Mouse (Mus musculus) neural tube, embryonic 11.5 days (tissue): ENCODE measurements around the gene Nptxr. TPM values are rescaled to one million over a fixed set of nuclear protein-coding genes. Genes with fewer than 3 reads are reported as not detected.

Experiments
- ATAC-seq: fragments of 200-750 bp; cut with Nextera tagmentation; 2 replicates; pipeline ENCODE4 v1.8.0; 2017; ENCODE audit warnings: moderate number of reproducible peaks, mild to moderate bottlenecking, moderate TSS enrichment, moderate library complexity; ENCODE audit not compliant: insufficient read depth, low FRiP score, low TSS enrichment
- DNase-seq: peaks from one replicate; pipeline ENCODE4 v3.0.0-alpha.2; 2015; ENCODE audit warnings: low spot score
- H3K27ac ChIP-seq: fragments of 300-500 bp; sonication (generic); 2 replicates; pipeline ENCODE4 v1.5.1; 2014; ENCODE audit warnings: low read depth, mild to moderate bottlenecking, low read length
- H3K27me3 ChIP-seq: fragments of 300-500 bp; sonication (generic); 2 replicates; pipeline ENCODE4 v1.6.1; 2014; ENCODE audit warnings: mild to moderate bottlenecking, low read length, mixed read lengths; ENCODE audit not compliant: control insufficient read depth, insufficient read depth
- H3K36me3 ChIP-seq: fragments of 300-500 bp; sonication (generic); 2 replicates; pipeline ENCODE4 v1.6.1; 2014; ENCODE audit warnings: mild to moderate bottlenecking, low read length, moderate library complexity, mixed read lengths; ENCODE audit not compliant: control insufficient read depth, insufficient read depth
- H3K4me1 ChIP-seq: fragments of 300-500 bp; sonication (generic); 2 replicates; pipeline ENCODE4 v1.6.1; 2014; ENCODE audit warnings: low read length, mixed read lengths; ENCODE audit not compliant: control insufficient read depth, insufficient read depth
- H3K4me2 ChIP-seq: fragments of 300-500 bp; sonication (generic); 2 replicates; pipeline ENCODE4 v1.6.1; 2014; ENCODE audit warnings: low read depth, mild to moderate bottlenecking, moderate library complexity
- H3K4me3 ChIP-seq: fragments of 300-500 bp; sonication (generic); 2 replicates; pipeline ENCODE4 v1.5.1; 2014; ENCODE audit warnings: low read depth, low read length
- H3K9ac ChIP-seq: fragments of 300-500 bp; sonication (generic); 2 replicates; pipeline ENCODE4 v1.6.1; 2014; ENCODE audit warnings: mild to moderate bottlenecking, low read length
- H3K9me3 ChIP-seq: fragments of 300-500 bp; sonication (generic); 2 replicates; pipeline ENCODE4 v1.6.1; 2016; ENCODE audit warnings: low read length; ENCODE audit not compliant: control insufficient read depth
- WGBS: fragments of 180-500 bp; shearing (Covaris S2); extraction: QIAGEN DNeasy Blood & Tissue Kit; methylation state at CpG from one replicate; pipeline ENCODE4 v1.1.7; 2014; 5-methylcytosine and 5-hydroxymethylcytosine counted together
- polyA plus RNA-seq: library from polyadenylated mRNA; unstranded; fragments of >200 nt; fragmentation: Nextera tagmentation; extraction: Ambion mirVana; gene quantifications from 2 replicates; pipeline ENCODE4 v1.2.1, GENCODE M21; 2014

Nptxr gene
- polyA plus RNA-seq = 1.5 and 2.0 TPM in 2 replicates

DNA sequence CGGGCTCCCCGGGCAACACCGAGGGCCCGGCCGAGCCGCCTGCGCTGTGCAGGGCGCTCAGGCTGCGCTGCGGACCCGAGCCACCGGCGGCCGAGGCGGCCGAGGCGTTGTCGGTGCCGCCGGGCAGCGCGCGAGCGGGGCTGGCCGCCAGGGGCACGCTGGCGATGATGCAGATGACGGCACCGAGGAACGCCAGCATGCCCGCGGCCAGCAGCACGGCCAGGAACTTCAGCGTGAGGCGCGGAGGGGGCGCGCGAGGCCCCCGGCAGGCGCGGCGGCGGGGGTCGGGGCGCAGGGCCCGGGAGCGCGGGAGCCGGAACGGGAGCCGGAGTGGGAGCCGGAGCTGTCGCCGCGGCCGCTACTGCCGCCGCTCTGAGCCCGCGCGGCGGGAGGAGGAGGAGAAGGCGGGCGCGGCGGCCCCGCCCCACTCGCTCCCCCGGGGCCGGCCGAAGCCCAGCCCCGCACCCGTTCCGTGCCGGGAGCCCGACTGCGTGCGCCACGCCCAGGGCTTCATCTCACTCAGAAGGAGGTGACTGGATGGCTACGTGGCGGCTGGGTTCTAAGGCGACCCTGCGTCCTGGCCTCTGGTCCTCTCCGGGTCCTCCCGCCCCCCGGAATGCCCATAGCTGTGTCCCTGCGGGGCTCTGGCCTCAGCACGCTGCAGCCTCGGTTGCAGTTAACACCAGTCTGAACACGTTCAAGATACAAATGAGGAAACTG is at the start of gene Nptxr:
Gene Nptxr (minus strand): TSS at position 415 of the 720 bp plus-strand sequence.
- under 1% methylated on average over 62 of the region's 91 CpGs for WGBS
- H3K4me2 ChIP-seq = peak within 1 kb of the TSS; percentile 59
- H3K4me3 ChIP-seq = peak within 1 kb of the TSS; percentile 53
- peak; percentile 70 for DNase-seq
- no peaks in the 10 kb centered on the region for H3K4me1 ChIP-seq
- ATAC-seq = peak; percentile 55
- H3K27me3 ChIP-seq = peaks cover 48% of the 10 kb centered on the region
- no peaks in the 10 kb centered on the region for H3K36me3 ChIP-seq
- H3K9me3 ChIP-seq = no peaks in the 10 kb centered on the region
- H3K27ac ChIP-seq = 0 out of 2 replicates have a peak within 1 kb of the TSS, but pooled peaks have one; percentile 14
- H3K9ac ChIP-seq = peak within 1 kb of the TSS; percentile 62

DNA sequence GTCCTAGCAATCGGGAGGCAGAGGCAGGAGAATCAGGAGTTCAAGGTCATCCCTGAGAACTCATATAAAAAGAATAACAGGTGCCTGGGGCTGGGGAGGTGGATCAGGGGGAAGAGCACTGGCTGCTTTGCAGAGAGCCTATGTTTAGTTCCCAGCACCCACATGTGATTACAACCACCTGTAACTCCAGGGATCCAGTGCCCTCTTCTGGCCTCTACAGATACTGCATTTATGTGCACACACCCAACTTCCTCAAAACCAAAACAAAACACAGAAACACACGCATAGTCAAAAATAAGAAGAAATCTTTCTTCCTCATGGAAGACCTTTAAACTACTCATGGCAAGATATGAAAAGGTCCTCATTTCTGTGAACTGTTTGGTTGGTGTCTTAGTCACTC is 45.6 kb upstream of the Nptxr start:
- H3K27me3 ChIP-seq = no peaks in the 10 kb centered on the region; the same call in 1 of the 2 replicates
- H3K4me2 ChIP-seq = no peak overlapping the region
- H3K9ac ChIP-seq = no peak overlapping the region
- H3K36me3 ChIP-seq = no peaks in the 10 kb centered on the region
- H3K27ac ChIP-seq = no peak overlapping the region
- no peaks in the 10 kb centered on the region for H3K9me3 ChIP-seq
- WGBS = 86% methylated on average over 2 of the region's 2 CpGs
- H3K4me3 ChIP-seq = no peak overlapping the region
- peaks cover 7% of the 10 kb centered on the region; the same call in 1 of the 2 replicates for H3K4me1 ChIP-seq
- ATAC-seq (no peak), DNase-seq (no peak)

DNA sequence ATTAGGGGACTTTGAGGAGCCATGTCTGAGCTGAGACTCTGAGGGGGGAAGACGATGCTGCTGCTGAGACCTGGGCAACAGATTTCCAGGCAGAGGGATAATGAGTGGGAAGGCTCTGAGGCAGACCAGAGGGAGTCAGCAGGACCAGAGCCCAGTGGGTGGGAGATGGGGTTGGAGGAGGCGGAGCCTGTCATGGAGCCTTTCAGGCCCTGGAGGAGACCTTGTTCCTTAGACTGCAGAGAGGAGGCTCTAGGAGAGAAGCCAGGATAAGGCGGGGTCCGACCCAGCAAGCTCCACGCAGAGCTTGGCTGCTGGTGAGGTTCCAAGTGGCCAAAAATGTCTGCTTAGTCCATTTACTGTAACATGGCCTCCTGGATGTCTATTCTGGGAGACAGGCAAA is 42.5 kb upstream of the Nptxr start:
- H3K27me3 ChIP-seq = no peaks in the 10 kb centered on the region; the same call in 1 of the 2 replicates
- H3K27ac ChIP-seq = no peak overlapping the region
- H3K9ac ChIP-seq = no peak overlapping the region
- peaks cover 7% of the 10 kb centered on the region; the same call in 1 of the 2 replicates for H3K4me1 ChIP-seq
- no peak for ATAC-seq
- H3K36me3 ChIP-seq = no peaks in the 10 kb centered on the region
- H3K9me3 ChIP-seq = no peaks in the 10 kb centered on the region
- H3K4me3 ChIP-seq = no peak overlapping the region
- DNase-seq = no peak
- 28% methylated on average over 5 of the region's 5 CpGs for WGBS
- H3K4me2 ChIP-seq = no peak overlapping the region

DNA sequence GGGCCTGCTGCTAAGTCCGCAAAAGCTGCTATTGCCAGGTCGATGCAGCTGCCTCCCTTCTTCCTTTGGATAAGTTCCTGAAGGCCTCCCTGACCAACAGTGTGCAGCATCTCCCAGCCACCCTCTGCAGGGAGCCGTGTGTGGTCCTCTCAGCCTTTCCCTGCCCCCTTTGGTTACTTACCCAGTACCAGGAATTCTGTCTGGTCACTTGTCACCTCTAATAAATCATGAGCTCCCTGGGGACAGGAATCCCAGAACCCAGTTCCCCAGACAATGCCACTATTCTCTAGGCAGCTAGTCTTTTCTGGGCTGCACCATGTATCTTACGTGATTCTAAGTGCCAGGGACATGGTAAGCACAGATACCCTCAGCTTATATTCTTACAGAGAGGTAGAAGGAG is 41.4 kb upstream of the Nptxr start:
- Histone ChIP-seq H3K9me3 (no peaks in the 10 kb centered on the region), H3K4me3 (no peak overlapping the region), H3K4me2 (no peak overlapping the region), H3K27me3 (no peaks in the 10 kb centered on the region; the same call in 1 of the 2 replicates), H3K4me1 (peaks cover 7% of the 10 kb centered on the region; the same call in 1 of the 2 replicates), H3K9ac (no peak overlapping the region), H3K36me3 (no peaks in the 10 kb centered on the region), H3K27ac (no peak overlapping the region)
- WGBS = 49% methylated on average over 4 of the region's 4 CpGs
- DNase-seq = no peak
- ATAC-seq = no peak

DNA sequence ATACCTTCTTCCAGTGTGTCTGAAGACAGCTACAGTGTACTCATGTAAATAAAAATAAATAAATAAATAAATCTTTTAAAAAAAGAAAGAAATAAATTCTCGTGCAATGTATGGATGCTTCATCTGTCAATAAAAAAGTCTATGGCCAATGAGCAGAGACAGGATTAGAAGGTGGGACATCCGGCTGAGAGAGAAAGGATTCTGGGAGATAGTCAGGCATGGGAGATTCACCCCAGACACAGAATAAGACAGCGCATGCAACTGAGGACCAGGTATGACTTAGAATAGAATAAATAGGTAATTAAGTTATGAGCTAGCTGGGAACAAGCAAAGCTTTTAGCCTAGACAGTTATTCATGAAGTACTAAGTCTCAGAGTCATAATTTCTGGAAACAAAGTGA is 38.4 kb upstream of the Nptxr start:
- Histone ChIP-seq H3K9ac (no peak overlapping the region), H3K4me2 (no peak overlapping the region), H3K27me3 (no peaks in the 10 kb centered on the region; the same call in 1 of the 2 replicates), H3K9me3 (no peaks in the 10 kb centered on the region), H3K4me3 (no peak overlapping the region), H3K27ac (no peak overlapping the region), H3K4me1 (peaks cover 7% of the 10 kb centered on the region; the same call in 1 of the 2 replicates), H3K36me3 (no peaks in the 10 kb centered on the region)
- 93% methylated on average over 3 of the region's 3 CpGs for WGBS
- DNase-seq (no peak), ATAC-seq (no peak)

DNA sequence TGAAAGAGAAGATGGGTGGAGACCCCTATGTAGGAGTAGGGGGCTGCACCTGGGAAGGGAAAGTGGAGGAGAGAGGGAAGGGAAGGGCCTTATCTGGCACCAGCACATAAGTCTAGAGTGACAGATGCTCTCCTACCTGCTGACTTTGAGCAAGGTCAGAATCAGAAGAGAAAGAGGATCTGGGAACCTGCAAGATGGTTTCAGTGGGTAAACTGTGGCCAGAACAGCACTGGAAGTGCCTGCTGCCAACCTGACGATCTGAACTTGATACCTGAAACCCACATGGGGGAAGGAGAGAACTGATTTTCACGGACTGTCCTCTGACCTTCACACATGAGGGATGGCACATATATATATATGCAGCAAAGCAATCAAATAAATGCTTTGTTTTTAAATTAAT is 35.7 kb upstream of the Nptxr start:
- ATAC-seq = no peak
- H3K27ac ChIP-seq = no peak overlapping the region
- WGBS = 63% methylated on average over 2 of the region's 2 CpGs

DNA sequence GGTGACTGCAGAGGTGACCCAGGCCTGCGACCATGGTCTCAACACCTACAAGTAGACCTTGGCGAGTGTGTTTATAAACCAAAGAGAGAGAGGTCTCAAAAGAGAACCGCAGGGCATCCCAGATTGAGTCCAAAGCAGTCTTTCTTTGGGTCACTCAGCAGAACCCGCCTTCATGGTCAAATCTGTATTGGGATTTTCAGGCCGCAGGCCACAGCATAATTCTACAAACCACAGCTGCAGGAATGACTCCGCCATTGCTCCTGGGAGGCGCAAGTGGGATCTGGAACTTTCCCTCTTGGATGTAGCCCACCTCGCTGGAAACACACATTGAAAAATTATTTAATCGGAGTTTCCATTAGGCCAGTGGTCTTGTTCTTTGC is 30.3 kb upstream of the Nptxr start:
- Histone ChIP-seq H3K9me3 (no peaks in the 10 kb centered on the region), H3K27me3 (no peaks in the 10 kb centered on the region), H3K27ac (peak overlapping the region; percentile 87), H3K9ac (peak overlapping the region; percentile 73; the same call in 1 of the 2 replicates), H3K4me1 (peaks cover 20% of the 10 kb centered on the region), H3K36me3 (no peaks in the 10 kb centered on the region), H3K4me2 (peak overlapping the region; percentile 87), H3K4me3 (peak overlapping the region; percentile 59; the same call in 1 of the 2 replicates)
- ATAC-seq (no peak), DNase-seq (no peak)
- 67% methylated on average over 9 of the region's 9 CpGs for WGBS

More for the DNA sequence above, 35.7 kb upstream of the Nptxr start:
- Histone ChIP-seq H3K36me3 (no peaks in the 10 kb centered on the region), H3K4me2 (no peak overlapping the region), H3K9ac (no peak overlapping the region), H3K4me1 (0 out of 2 replicates have a peak, but pooled peaks cover under 1% of the 10 kb centered on the region), H3K9me3 (no peaks in the 10 kb centered on the region), H3K27me3 (no peaks in the 10 kb centered on the region), H3K4me3 (no peak overlapping the region)
- no peak for DNase-seq

DNA sequence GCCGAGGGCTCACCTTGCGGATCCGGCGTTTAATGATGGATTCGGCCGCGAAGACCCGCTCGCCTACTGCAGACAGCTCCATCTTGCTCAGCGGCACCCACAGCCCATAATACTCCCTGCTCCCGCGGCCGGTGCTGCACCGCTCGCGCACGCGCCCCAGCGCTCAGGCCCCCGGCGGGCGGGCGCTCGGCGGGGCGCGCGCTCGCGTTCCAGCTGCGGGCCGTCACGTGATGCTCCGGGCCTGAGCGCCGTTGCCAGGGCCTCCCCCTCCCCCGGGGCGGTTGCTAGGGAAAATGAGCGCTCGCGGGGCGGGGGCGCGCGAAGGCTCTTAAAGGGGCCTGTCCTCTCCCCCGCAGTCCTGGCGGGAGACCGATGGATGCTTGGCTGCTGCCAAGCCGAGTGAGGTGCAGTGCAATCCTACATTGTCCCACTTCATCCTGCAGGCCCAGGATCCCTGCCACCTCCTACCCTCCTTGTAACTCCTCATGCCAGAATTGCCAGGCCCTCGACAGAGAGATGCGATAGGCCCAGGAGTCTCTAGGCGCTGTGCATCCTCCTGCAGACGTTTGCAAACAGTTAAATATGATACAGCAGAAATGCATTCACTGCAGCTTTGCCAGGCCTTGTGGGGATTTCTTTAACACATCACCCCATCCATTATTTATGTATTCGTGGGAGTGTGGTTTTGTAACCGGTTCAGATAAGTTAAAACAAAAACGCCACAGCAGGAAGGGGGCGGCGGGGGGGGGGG is 29.7 kb upstream of the Nptxr start, which contains the start of the genes Npcd and Cbx6:
Gene Npcd (minus strand): TSS at position 108 of the 751 bp plus-strand sequence.
Gene Cbx6 (minus strand): TSS at position 559 of the 751 bp plus-strand sequence.
- 2% methylated on average over 52 of the region's 58 CpGs for WGBS
- ATAC-seq = peak; percentile 81
- Histone ChIP-seq H3K4me2 (peak within 1 kb of the TSS; percentile 87), H3K27ac (peak within 1 kb of the TSS; percentile 87), H3K9ac (peak within 1 kb of the TSS; percentile 73), H3K4me3 (peak within 1 kb of the TSS; percentile 59), H3K27me3 (no peaks in the 10 kb centered on the region), H3K36me3 (no peaks in the 10 kb centered on the region), H3K9me3 (no peaks in the 10 kb centered on the region), H3K4me1 (peaks cover 25% of the 10 kb centered on the region)
- DNase-seq = peak; percentile 99
